Mouse (Mus musculus): ENCODE results near the gene Prkcb. TPM values are rescaled to one million over a fixed set of nuclear protein-coding genes. Genes with fewer than 3 reads are reported as not detected.

Gene Prkcb
- polyA plus RNA-seq, 1 experiment: 74.2 TPM

GRCm38 (mm10) chr7:122584421-122585151 is 296.0 kb downstream of the Prkcb start:
- DNase-seq (ENCODE audit: low read depth): no peak
- no peak for TF ChIP-seq POLR2A (IDR thresholded peaks at IDR 0.05; ENCODE audit: borderline replicate concordance, extremely low read depth, insufficient read depth, insufficient read length, poor library complexity, severe bottlenecking)
- no peak for TF ChIP-seq CTCF (IDR thresholded peaks at IDR 0.05; ENCODE audit: borderline replicate concordance, extremely low read depth, insufficient read depth, insufficient read length)

GRCm38 (mm10) chr7:122595897-122596296 is 307.3 kb downstream of the Prkcb start:
- DNase-seq (ENCODE audit: low read depth): no peak
- TF ChIP-seq POLR2A (IDR thresholded peaks at IDR 0.05; ENCODE audit: borderline replicate concordance, extremely low read depth, insufficient read depth, insufficient read length, poor library complexity, severe bottlenecking) (no peak), CTCF (IDR thresholded peaks at IDR 0.05; ENCODE audit: borderline replicate concordance, extremely low read depth, insufficient read depth, insufficient read length) (no peak)

DNA sequence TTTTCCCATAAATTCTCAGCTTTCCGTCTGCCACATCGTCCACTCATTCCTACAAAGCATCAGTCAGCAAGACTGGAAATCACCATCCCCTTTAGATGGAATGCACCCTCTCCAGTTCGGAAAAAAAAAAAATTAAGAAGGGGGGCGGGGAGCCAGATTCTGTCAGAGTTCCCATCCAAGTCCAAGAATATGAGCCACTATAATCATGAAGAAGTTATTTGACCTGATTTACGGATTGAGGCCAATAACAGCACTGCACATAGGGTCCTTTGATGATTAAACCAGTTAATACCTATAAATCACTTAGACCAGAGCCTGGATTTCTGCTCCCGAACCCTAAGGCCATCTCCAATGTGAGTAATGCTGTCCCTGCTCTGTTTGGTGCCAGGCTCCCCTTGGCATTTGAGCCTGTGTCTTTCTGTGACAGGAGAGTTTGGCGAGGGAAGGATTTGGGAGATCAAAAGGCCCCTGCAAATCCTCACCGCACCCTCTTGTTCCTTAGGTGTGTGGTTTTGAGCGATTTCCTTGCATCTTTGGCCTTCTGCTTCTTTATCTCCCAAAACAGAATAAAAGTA is 308.1 kb downstream of the Prkcb start:
- no peak for DNase-seq (ENCODE audit: low read depth)
- TF ChIP-seq CTCF (IDR thresholded peaks at IDR 0.05; ENCODE audit: borderline replicate concordance, extremely low read depth, insufficient read depth, insufficient read length) (no peak), POLR2A (IDR thresholded peaks at IDR 0.05; ENCODE audit: borderline replicate concordance, extremely low read depth, insufficient read depth, insufficient read length, poor library complexity, severe bottlenecking) (no peak)

DNA sequence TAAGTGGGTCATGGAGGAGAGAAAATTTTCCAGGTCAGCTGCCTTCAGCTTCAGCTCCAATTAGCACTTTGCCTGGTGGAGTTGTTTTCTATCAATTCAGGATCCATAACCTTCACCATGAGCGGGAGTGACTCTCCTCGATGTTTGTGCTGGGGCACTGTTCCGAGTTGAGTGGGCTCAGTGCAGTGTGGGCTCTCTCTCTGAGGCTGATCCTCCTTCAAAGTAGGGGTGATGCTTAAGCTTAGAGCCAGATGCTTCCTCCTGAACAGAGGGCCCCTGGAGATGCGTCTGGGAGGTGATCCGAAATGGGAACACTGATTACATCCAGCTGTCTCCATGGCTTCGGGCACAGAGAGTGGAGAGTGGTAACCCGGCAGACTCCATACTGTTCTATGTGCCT is 308.8 kb downstream of the Prkcb start:
- TF ChIP-seq CTCF (IDR thresholded peaks at IDR 0.05; ENCODE audit: borderline replicate concordance, extremely low read depth, insufficient read depth, insufficient read length) (no peak), POLR2A (IDR thresholded peaks at IDR 0.05; ENCODE audit: borderline replicate concordance, extremely low read depth, insufficient read depth, insufficient read length, poor library complexity, severe bottlenecking) (no peak)
- DNase-seq (ENCODE audit: low read depth): no peak

- TF ChIP-seq CTCF (IDR thresholded peaks at IDR 0.05; ENCODE audit: borderline replicate concordance, extremely low read depth, insufficient read depth, insufficient read length) (no peak), POLR2A (IDR thresholded peaks at IDR 0.05; ENCODE audit: borderline replicate concordance, extremely low read depth, insufficient read depth, insufficient read length, poor library complexity, severe bottlenecking) (no peak)
- peak; percentile 44 for DNase-seq (ENCODE audit: low read depth)
These were observed 312.3 kb downstream of the Prkcb start for GRCm38 (mm10) chr7:122600856-122601255.

DNA sequence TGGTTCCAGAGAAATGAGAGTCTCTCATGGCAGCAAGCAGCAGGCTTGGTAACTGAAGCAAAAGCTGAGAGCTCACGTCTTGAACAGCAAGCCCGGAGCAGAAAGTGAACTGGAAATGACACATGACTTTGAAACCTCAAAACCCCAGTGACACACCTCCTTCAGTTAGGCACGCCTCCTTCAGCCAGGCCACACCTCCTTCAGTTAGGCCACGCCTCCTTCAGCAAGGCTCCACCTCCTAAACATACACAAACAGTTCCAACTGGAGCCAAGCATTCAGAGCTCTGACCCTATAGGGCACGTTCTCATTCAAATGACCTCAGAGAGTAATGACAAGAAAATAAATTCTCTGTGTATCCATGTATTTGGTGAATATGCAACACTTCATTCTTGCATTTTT is 316.5 kb downstream of the Prkcb start:
- TF ChIP-seq POLR2A (IDR thresholded peaks at IDR 0.05; ENCODE audit: borderline replicate concordance, extremely low read depth, insufficient read depth, insufficient read length, poor library complexity, severe bottlenecking) (no peak), CTCF (IDR thresholded peaks at IDR 0.05; ENCODE audit: borderline replicate concordance, extremely low read depth, insufficient read depth, insufficient read length) (no peak)
- DNase-seq (ENCODE audit: low read depth): no peak

DNA sequence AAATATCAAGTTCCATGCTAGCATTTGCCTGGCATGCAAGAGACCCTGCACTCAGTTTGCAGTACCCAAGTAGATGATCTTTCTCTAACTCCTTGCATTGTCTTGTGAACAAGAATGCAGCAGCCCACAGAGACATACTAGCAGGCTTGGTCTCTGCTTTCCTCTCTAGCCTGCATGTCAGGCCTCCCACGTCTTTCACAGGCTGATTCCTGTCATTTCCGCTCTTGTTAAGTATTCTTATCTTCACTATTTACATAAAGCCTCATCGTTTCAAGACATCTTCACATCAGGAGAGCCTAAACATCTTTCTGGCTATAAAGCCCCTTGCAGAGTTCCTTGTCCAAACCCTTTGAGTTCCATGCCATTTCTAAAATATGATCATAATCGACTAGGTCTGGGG is 320.9 kb downstream of the Prkcb start:
- no peak for DNase-seq (ENCODE audit: low read depth)
- no peak for TF ChIP-seq CTCF (IDR thresholded peaks at IDR 0.05; ENCODE audit: borderline replicate concordance, extremely low read depth, insufficient read depth, insufficient read length)
- TF ChIP-seq POLR2A (IDR thresholded peaks at IDR 0.05; ENCODE audit: borderline replicate concordance, extremely low read depth, insufficient read depth, insufficient read length, poor library complexity, severe bottlenecking): no peak

GRCm38 (mm10) chr7:122610161-122610560 is 321.6 kb downstream of the Prkcb start:
- TF ChIP-seq CTCF (IDR thresholded peaks at IDR 0.05; ENCODE audit: borderline replicate concordance, extremely low read depth, insufficient read depth, insufficient read length) (no peak), POLR2A (IDR thresholded peaks at IDR 0.05; ENCODE audit: borderline replicate concordance, extremely low read depth, insufficient read depth, insufficient read length, poor library complexity, severe bottlenecking) (no peak)
- DNase-seq (ENCODE audit: low read depth): no peak

DNA sequence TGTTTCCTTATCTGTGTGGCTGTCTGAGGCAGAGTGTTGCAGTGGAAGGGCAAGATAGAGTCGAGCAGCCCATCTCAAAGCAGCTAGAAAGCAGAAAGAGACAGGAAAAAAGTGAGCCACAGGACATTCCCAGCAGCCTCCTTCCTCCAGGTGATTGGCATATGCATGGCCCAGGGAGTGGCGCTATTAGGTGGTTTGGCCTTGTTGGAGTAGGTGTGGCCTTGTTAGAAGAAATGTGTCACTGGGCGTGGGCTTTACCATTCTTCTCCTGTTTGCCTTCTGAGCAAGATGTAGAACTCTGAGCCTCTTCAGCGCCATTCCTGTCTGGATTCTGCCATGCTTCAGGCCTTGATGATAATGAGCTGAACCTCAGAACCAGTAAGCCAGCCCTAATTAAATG is 325.3 kb downstream of the Prkcb start:
- no peak for DNase-seq (ENCODE audit: low read depth)
- TF ChIP-seq CTCF (IDR thresholded peaks at IDR 0.05; ENCODE audit: borderline replicate concordance, extremely low read depth, insufficient read depth, insufficient read length) (no peak), POLR2A (IDR thresholded peaks at IDR 0.05; ENCODE audit: borderline replicate concordance, extremely low read depth, insufficient read depth, insufficient read length, poor library complexity, severe bottlenecking) (no peak)

DNA sequence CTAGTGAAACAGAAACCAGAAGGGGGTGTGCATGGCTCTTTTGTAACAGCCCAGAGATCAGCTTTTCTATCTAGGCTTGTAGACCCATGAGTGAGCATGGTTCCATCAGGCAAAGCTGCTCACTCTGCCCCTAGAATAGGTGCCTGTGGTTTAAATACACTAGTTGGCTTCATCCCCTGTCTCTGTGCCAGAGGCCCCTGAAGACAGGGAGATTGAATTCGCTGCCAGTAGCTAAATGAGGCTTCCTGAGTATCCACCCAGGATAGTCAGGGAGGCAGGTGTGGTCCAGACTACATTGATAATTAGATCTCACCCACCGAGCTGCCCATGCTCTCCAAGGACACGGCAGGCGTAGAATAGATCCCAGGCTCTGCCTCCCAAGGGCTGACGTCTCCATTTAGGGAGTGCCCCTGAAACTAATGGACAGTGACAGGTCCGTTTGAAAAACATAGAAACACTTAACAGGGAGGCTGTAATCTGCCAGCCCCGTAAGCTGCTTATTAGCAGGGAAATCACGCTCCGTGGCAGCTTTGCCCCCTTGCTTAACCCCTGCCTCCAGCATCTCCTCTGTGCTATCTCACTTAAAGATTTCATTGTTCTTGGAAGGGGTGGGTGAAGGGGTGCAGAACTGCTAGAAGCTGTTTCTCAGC is 333.7 kb downstream of the Prkcb start:
- DNase-seq (ENCODE audit: low read depth): peak; percentile 82
- TF ChIP-seq POLR2A (IDR thresholded peaks at IDR 0.05; ENCODE audit: borderline replicate concordance, extremely low read depth, insufficient read depth, insufficient read length, poor library complexity, severe bottlenecking) (no peak), CTCF (IDR thresholded peaks at IDR 0.05; ENCODE audit: borderline replicate concordance, extremely low read depth, insufficient read depth, insufficient read length) (no peak)

DNA sequence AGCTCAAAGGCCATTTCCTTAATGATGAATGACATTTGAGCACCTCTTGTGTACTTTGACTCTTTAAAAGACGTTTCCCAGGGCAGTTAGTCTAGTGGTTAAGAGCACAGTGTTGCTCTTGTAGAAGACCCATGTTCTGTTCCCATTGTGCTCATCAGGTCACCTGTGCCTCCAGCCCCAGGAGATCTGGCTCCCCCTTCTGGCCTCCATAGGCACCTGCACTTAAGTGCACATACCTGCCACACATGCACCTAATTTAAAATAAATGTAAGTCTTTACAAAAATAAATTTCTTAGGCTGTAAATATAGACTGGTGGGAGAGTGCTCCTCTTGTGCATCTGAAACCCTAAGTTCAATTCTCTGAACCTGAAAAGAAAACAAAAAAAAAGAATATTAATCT is 335.2 kb downstream of the Prkcb start:
- TF ChIP-seq CTCF (IDR thresholded peaks at IDR 0.05; ENCODE audit: borderline replicate concordance, extremely low read depth, insufficient read depth, insufficient read length) (peak; percentile 11; the same call in 1 of the 2 replicates), POLR2A (IDR thresholded peaks at IDR 0.05; ENCODE audit: borderline replicate concordance, extremely low read depth, insufficient read depth, insufficient read length, poor library complexity, severe bottlenecking) (no peak)
- DNase-seq (ENCODE audit: low read depth): no peak
